Mouse (Mus musculus): ENCODE measurements around the gene Gstt1. TPM values are rescaled to one million over a fixed set of nuclear protein-coding genes. Genes with fewer than 3 reads are reported as not detected.
A peak's percentile ranks its signal among the peaks of the same experiment; 100 is the strongest.
"Not testable (repeated sequence)": the region's sequence is repeated elsewhere in the genome, so short reads cannot be mapped to it uniquely, and the experiment has no call there.

The Gstt1 gene
- 1 to 10 TPM; 6.0 to 8.0 TPM for total RNA-seq (2021)
- long read RNA-seq, experiment 1, transcript Gstt1-201 (5 exons, 1,037 nt): major isoform, 8 of 9 reads
- long read RNA-seq, experiment 1, partial matches to known transcripts: 0 of 9 reads
- long read RNA-seq, experiment 1, other reads (novel, unspliced or antisense): 1 of 9 reads
- long read RNA-seq, experiment 2, partial matches to known transcripts: 0 of 5 reads
- long read RNA-seq, experiment 2, other reads (novel, unspliced or antisense): 1 of 5 reads

DNA sequence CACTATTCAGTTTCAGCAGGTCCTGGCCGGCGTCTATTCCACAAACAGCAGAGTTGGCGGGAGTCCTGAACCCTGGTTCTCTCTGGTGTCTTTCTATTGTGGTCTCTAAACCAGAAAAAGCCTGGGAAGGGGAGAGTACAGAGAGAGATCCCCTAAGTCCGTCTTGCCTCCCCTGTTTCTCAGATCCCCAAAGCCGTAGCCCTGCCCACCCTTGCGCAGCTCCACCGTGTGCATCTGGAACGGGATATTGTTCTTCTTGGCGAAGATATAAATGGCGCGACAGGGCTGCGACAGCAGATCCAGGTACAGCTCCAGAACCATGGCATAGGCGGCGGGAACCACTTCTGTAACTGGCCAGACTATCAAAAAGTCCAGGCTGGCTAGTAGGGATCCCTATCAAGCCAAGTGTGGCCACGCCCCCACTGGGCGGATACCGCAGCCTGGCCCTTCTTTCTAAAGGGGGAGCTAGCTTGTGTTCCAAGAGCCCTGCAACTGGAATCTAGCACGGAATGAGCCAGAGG is at the start of gene Gstt1:
Gene Gstt1 (minus strand): TSS at position 409 of the 521 bp plus-strand sequence.
- peak; percentile 76 for DNase-seq (ENCODE audit: low spot score)

DNA sequence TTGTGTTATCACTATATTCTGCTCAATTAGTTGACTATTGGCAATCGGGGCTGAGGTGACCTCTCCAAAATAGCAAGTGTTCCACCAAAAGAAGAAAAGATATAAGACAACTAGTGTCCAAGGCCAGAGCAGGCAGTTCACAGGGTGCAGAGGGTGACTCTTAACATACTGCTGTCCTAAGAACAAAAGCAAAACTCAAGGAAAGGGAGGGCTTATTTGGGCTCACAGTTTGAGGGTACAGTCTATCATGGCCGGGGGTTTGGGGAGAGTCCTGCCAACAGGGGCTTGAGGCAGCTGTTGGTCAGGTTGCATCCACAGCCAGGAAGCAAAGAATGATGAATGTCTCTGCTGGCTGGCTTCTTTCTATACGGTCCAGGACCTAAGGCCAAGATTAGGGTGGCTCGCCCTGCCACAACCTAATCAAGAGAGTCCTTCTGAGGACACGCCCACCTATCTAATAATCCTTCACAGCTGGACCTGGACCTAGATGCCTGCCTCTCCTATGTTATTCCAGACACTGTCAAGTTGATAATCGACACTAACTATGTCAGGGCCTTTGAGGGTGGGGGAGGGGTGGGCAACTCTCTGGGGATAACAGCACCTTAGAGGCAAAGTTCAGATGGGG is 47.0 kb upstream of the Gstt1 start:
- DNase-seq (ENCODE audit: low spot score): no peak

DNA sequence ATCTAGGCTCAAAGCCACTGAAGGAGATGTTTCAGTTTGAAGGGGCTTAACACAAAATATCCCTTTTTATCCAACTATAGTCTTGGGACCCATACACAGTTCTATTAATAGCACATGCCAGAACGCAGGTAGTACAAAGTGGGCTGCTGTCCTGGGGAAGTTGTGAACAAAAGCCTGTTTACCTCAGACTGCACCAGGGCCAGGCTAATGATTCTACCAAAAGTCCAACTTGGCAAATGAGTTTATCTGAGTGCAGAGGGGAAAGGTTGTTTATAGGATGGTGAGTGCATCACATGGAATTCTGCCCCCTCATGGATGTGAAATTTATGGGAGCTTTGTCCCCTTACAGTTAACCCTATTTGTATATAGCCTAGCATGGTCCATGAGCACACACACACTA is 46.4 kb upstream of the Gstt1 start:
- no peak for DNase-seq (ENCODE audit: low spot score)

DNA sequence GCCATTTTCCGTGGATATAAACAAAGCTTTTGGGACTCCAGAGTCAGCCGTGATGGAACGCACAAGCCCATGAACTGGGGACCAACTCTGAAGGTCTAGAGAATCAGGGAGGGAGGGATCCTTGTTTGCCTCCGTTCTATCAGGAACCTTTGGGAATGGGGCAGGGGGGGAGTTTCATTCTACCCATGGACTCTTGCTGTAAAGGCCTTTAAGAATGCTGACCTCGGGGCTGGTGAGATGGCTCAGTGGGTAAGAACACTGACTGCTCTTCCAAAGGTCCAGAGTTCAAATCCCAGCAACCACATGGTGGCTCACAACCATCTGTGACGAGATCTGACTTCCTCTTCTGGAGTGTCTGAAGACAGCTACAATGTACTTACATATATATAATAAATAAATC is 45.5 kb upstream of the Gstt1 start:
- DNase-seq (ENCODE audit: low spot score): not testable (repeated sequence)

DNA sequence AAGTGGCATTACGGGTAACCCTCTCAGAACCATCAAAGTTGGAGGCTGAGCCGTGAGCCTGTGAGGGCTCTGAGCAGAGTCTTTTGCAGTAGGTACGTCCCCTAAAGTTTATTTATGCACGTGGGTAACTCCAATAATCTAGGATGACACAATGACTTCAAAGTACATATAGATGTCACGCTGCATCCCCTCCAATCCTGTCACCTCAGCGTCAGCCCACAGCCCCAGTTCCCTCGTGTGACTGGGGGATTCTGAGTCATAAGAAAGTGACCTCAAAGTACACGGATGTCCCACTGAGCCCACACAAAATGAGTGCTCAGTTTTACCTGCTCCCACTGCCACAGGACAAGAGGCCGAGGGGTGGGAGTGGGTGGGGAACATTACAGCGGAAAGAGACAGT is 40.7 kb upstream of the Gstt1 start:
- no peak for DNase-seq (ENCODE audit: low spot score)

DNA sequence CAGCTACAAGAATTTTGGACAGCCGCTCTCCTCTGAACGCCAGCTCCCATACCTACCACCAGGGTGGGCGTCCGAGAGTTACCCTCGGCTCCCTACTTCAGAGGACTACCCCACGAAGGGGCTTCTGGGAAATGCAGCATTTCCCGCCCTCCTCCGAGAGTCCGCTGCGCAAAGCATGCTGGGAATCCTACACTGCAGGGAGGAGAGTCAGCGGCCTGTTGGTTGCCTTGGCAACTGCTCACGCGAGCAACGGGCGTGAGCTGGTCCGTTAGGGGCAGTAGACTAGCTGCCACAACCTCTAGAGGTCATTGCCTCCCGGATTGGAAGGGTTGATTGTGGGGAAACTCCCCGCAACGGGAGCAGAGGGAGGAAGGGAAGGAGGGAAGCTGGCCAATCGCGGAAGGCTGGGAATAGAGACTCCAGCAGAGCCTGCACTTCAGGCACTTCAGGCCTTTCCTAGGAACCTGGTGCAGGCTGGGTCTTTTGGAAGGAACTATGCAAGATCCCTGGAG is 38.9 kb upstream of the Gstt1 start, which contains the start of gene Gstt2:
Gene Gstt2 (minus strand): TSS at position 177 of the 512 bp plus-strand sequence.
- DNase-seq (ENCODE audit: low spot score): peak; percentile 93

DNA sequence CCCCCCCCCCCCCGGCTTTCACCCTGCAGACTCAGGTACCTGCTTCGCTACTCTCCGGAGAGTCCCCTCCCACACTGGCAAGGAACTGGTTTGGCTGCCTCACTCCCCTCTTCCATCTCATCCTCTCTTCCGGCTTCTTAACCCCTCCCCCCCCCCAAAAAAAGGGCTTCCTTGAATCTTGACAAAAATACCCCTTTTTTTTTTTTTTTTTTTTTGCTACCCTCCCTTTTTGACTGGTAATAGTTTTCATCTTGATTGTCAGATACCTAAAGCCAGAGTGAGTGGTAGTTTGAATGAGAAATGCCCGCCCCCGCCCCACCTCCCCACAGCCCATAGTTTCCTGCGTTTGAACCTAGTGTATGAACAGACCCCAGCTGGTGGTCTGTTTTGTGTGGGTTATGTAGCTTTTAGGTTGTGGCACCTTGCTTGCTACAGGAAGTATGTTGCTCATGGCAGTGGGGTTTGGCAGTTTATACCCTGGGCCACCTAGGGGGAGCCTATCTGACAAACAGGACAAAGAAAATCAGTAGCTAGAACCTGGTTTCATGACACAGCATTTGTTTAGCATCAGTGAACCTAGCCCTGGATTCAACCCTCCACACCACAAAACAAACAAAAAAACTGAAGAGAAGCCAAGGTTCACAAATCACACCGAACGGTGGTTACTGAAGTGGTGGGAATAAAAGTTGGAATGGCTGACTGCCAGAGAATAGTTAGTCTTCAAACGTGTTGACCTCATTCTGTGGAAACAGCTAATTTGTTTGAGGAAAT is 37.6 kb upstream of the Gstt1 start:
- DNase-seq (ENCODE audit: low spot score): no peak

DNA sequence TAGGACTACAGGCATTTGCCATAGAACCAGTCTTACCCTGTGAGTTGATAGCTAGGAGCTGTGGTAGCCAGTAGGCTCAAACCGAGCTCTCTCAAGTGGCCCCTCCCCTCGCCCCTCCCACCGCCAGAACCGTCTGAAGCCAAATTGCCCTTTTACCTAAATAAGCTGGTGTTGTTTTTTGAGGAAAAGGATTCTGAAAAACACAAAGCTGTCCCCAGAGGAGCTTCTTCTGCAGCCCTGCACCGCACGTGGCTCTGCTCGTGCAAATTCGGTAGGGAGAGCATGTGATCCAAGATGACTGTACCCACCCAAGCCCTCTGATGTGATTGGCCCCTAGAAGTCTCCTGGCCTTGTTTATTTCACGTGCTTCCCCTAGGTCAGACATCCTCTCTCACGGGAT is 36.9 kb upstream of the Gstt1 start:
- peak; percentile 45 for DNase-seq (ENCODE audit: low spot score)

DNA sequence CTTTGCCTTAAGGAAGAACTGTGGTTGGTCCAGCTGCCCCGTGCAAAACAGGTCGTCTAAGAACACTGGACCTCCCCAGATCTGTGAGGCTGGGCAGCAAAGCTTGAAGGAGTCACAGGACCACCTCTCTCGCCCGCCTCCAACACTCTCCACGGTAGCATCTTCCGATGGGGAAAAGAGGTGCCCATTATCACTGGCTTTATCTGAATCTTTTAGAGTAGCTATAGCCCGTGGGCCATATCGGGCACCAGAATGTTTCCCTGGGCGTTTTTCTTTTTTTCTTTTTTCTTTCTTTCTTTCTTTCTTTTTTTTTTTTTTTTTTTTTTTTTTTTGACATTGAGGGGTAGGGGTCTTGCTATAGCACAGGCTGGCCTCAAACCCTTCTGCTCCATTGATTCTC is 36.3 kb upstream of the Gstt1 start:
- no peak for DNase-seq (ENCODE audit: low spot score)

DNA sequence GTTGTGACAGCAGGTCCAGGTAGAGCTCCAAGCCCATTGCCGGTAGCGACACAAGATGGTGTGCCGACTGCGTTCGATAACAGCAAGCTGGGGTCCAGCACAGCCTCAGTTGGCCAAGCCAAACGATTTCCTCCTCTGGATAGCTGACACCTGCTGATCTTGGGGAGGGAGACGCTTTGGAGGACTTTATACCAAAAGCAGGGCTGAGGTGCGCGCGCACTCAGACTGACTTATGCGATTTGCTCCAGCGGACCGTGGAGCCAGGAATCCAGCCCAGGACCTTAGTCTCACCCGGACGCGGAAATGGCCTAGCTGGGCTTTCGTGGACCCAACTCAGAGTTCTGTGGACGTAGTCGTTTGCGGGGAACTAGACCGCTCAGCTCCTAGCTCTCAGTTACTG is 35.9 kb upstream of the Gstt1 start:
- DNase-seq (ENCODE audit: low spot score): peak; percentile 72

DNA sequence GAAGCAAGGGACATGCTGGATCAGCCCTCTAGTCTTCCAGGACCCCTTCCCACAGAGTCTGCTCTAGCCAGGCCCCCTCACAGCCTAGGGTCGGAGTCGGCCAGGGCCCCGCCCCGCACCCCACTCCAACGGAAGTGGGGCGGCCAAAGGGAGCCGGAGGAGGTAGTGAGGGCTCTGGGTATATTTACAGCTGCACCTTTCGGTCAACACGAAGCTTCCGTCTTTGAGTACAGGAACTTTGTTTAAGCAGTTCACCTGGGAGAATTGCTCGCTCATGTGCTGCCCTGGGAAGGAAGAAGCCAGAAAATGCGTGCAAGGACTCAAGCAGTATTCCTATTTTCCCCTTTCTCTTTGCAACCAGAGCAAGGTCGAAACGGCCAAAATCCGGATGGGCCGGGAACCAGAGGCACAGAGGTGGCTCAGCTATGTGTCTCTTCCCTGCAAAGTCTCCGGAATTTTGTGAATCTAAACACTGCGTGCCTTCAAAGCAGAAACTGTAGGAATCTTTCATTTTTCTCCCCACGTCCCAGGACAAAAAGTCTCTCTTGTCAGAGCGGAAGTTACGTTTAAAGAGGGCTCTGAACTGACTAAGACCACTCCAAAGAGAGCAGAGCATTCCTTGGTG is 35.2 kb upstream of the Gstt1 start:
- DNase-seq (ENCODE audit: low spot score): no peak

DNA sequence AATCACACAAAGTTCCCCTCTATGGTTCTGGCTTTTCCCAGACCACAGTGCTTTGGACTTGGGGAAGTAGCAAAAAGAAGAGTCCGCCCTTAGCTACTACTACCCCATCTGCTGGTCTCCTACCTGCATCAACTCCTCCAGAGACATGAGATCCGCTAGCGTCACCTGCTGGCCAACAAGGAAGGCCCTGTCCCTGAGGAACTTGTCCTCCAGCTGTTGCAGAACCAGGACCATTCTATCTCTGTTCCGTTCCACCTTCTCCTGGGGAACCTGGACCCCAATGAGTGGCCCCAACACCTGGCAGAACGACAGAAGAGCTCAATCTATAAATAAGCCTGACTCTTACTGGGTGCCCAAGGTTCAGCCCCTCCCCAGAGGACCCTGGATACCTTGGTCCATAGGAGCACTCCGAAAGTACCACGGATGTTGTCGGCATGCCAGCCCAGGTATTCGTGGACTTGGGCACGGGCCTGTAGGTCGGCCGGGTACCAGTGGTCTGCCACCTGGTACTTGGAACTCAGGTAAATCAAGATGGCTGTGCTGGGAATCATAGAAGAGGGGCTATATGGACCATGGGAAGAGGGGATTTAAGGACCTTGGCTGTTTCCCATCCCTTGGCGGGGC is 34.0 kb upstream of the Gstt1 start:
- DNase-seq (ENCODE audit: low spot score): peak; percentile 78

DNA sequence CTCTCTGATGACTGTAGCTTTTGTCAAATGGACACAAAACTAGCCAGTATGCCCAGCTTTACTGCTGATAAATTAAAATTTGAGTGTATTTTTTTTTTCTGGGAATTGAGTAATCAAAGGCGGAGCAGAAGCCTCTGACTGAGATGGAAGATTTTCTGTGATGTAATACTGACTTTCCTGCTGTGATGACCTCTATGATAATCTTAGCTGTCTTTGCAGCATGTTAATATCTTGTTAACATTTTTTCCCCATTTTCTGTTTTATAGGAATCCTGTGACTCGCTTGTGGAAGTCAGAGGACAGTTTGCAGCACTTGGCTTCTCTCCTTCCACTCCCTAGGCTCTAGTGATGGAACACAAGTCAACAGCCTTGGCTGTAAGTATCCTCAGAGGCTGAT is 31.9 kb upstream of the Gstt1 start:
- DNase-seq (ENCODE audit: low spot score): no peak

DNA sequence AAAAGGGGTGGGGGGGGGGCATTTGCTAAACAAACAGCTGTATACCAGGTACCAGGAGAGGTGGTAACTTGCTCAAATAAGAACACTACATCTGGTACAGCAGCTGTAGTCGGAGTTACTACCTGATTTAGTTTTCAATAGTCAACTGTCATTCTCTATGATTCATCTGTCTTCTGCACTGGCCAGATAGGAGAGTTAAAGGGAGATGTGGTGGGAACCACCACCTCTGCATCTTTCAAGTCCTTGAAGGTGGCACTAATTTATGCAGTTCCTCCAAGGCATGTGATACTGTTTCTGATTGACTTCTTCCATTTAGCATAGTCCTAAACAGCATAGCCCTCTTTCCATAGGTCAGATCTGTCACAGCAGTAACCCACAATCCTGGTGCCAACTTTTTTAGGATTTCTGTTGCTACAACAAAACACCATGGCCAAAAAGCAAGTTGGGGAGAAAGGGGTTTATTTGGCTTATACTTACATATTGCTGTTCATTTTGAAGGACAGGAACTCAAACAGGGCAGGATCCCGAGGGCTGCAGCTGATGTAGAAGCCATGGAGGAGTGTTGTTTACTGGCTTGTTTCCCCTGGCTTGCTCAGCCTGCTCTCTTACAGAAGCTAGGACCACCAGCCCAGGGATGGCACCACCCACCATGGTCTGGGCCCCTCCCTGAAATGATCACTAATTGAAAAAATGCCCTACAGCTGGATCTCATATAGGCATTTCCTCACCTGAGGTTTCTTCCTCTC is 31.3 kb upstream of the Gstt1 start:
- DNase-seq (ENCODE audit: low spot score): no peak

DNA sequence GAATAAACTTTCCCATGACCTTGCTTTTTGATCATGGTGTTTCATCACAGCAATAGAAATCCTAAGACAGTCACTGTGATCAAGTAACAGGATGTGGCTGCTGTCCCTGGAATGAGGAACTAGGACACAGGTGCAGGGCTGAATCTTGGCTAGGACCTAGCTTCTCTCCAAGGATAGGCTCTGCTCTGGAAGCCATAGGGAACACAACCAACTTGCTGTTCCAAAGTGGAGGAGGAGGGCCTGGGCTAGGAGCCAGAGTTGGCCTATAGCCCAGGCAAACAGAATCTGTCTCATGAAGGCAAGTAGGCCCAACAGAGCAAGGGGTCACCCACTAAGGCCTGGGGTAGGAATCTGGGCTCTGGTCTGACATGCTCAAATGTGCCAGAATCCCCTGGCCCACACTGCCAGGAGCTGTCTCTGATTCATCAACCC is 30.1 kb upstream of the Gstt1 start:
- peak; percentile 93 for DNase-seq (ENCODE audit: low spot score)

DNA sequence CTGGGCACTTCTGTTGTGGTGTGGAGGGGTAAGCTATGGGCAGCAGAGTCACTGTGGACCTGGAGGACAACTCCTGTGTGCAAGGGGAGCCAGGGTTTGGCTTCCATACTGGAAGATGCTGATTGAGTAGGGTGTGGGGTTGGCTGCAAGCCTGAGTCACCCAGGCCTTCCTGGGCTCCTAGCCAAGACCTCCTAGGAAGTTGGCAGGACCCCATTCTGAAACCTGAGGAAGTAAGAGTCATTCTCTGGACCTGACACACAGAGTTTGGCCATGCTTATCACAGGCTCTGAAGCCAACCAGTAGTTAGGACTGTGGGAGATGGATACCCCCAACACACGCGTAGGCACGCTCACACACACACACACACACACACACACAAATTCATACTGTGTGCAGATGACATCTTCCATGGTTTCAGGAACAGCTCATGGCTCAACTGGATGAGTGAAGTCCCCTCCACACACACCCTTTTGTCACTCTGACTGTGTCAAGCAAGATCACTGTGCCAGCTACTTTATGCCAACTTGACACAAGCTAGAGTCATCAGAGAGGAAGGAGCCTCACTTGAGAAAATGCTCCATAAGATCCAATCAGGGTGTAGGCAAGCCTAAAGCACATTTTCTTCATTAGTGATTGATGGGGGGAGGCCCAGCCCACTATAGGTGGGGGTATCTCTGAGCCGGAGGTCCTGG is 29.4 kb upstream of the Gstt1 start:
- peak; percentile 90 for DNase-seq (ENCODE audit: low spot score)

DNA sequence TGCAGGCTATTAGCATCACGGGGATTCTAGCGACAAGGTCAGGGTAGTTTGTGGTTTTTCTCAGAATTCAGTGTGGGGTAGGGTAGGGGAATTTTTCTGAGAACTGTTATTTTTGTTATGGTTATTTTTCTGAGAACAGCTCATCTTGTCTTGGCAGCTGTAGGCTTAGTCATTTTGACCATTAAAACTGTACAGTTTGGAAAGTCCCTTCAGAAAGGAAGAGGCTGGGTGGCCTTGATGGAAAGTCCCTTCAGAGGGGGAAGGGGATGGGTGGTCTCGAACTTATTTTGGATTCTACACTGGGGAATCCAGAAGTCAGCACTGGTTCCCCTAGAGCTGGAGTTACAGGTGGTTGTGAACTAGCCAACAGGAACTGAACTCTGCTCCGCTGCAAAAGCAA is 26.1 kb upstream of the Gstt1 start:
- no peak for DNase-seq (ENCODE audit: low spot score)

DNA sequence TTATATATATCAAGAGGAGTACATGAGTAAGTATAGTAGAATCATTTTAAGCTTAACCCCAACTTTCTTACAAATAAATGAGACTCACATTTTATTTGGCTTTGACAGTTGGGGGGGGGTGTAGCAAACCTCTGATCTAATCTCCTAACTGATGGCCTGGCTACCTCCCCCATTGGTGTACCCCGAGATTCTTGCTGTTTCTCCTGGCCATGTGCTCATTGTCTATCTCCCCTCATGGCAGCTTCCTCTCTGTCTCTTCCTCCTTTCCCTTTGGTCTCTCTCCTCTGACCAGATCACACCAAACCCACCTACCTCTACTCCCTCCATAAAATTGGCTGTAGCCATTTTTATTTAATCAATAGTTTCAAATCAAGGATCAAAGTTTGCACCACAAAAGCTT is 25.4 kb upstream of the Gstt1 start:
- no peak for DNase-seq (ENCODE audit: low spot score)

DNA sequence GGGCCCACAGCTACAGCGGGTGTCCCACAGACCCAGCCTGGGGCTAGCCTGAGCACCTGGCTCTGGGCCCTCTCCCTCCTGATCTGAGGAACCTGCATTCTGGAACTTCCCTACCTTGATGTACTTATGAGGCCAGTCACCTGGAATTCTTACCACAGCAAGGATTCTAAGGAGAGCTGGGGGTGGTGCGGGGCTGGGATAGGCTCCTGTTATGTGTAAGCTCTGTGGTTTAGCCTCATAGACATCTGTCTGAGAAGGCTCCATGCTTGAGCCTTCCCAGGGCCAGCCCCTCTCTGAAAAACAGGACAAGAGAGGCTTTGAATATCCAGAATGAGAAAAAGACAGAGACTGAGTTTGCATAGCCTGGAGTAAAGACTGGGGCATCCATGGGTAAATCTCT is 24.1 kb upstream of the Gstt1 start, which contains the start of gene Gstt4:
Gene Gstt4 (minus strand): TSS at position 101 of the 400 bp plus-strand sequence.
- no peak for DNase-seq (ENCODE audit: low spot score)

DNA sequence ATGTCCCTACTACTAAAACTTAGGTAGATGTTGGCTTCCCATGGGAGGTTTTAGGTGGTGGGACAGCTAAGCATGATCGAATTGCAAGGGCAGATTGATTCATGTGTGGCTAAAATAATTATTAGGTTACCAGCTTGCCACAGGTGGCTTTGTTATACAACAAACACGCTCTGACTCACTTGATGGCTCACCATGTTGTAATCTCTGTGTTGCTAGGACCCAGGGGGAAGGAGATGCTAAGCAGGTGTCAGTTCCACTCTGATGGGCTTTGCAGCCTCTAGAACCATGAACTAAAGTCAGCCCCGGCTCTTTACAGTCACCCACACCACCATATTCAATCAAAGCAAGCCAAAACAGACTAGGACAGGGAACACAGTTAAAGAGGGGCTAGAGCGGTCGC is 21.5 kb upstream of the Gstt1 start:
- no peak for DNase-seq (ENCODE audit: low spot score)
